Mouse (Mus musculus) cerebellum, adult 9-10 months (tissue): ENCODE results near the gene Gm9918.

Experiments used
- DNase-seq: peaks from one replicate; pipeline ENCODE4 v3.0.0; 2022

Gene Gm9918

GRCm38 (mm10) chr15:102245891-102246741 lies 24.2 kb upstream of the Gm9918 start:
- peak; percentile 82 for DNase-seq

- DNase-seq: peak; percentile 93
Observed at GRCm38 (mm10) chr15:102246866-102247251, 23.5 kb upstream of the Gm9918 start.

- DNase-seq: peak; percentile 67
Observed at GRCm38 (mm10) chr15:102247252-102248130, 22.9 kb upstream of the Gm9918 start.

GRCm38 (mm10) chr15:102248131-102248811 lies 22.1 kb upstream of the Gm9918 start:
- no peak for DNase-seq

GRCm38 (mm10) chr15:102248812-102249191 lies 21.6 kb upstream of the Gm9918 start:
- peak; percentile 42 for DNase-seq

- no peak for DNase-seq
Observed at GRCm38 (mm10) chr15:102249251-102249691, 21.1 kb upstream of the Gm9918 start.

GRCm38 (mm10) chr15:102249967-102250366 lies 20.4 kb upstream of the Gm9918 start:
- no peak for DNase-seq

GRCm38 (mm10) chr15:102250521-102250920 lies 19.8 kb upstream of the Gm9918 start:
- DNase-seq: no peak

GRCm38 (mm10) chr15:102255547-102256255 lies 14.7 kb upstream of the Gm9918 start:
- peak; percentile 43 for DNase-seq

GRCm38 (mm10) chr15:102256431-102257201 lies 13.7 kb upstream of the Gm9918 start:
- peak; percentile 57 for DNase-seq

GRCm38 (mm10) chr15:102257202-102258075 lies 12.9 kb upstream of the Gm9918 start, which contains the start of gene Rarg:
Gene Rarg (minus strand): TSS chr15:102257517.
- peak; percentile 81 for DNase-seq

- peak; percentile 67 for DNase-seq
Observed at GRCm38 (mm10) chr15:102258076-102258470, 12.3 kb upstream of the Gm9918 start.

- peak; percentile 44 for DNase-seq
Observed at GRCm38 (mm10) chr15:102258581-102259253, 11.6 kb upstream of the Gm9918 start.

- DNase-seq: no peak
Observed at GRCm38 (mm10) chr15:102262582-102262981, 7.8 kb upstream of the Gm9918 start.

GRCm38 (mm10) chr15:102263037-102263436 lies 7.3 kb upstream of the Gm9918 start:
- DNase-seq: no peak

GRCm38 (mm10) chr15:102265548-102265947 lies 4.8 kb upstream of the Gm9918 start:
- no peak for DNase-seq

GRCm38 (mm10) chr15:102271441-102271840 lies 1.1 kb downstream of the Gm9918 start:
- no peak for DNase-seq

GRCm38 (mm10) chr15:102273982-102274716 lies 3.8 kb downstream of the Gm9918 start:
- DNase-seq: no peak

GRCm38 (mm10) chr15:102278726-102279091 lies 8.3 kb downstream of the Gm9918 start:
- no peak for DNase-seq
